Mouse (Mus musculus) intestine, embryonic 14.5 days (tissue): Measurements from ENCODE around the gene Ndufaf8. TPM values are rescaled to one million over a fixed set of nuclear protein-coding genes. Genes with fewer than 3 reads are reported as not detected.

ENCODE experiments used
- ATAC-seq: fragments of 200-750 bp; cut with Nextera tagmentation; replicated peaks from 2 replicates; pipeline ENCODE4 v1.8.0; 2017; ENCODE audit warnings: low read depth, moderate number of reproducible peaks, moderate TSS enrichment, moderate library complexity; ENCODE audit not compliant: low FRiP score, low TSS enrichment
- DNase-seq: peaks from one replicate; pipeline ENCODE4 v3.0.0-alpha.2; 2018; ENCODE audit warnings: low spot score
- H3K27ac ChIP-seq: fragments of 300-500 bp; sonication (generic); 2 replicates; pipeline ENCODE4 v1.5.1; 2014; ENCODE audit warnings: low read depth, mild to moderate bottlenecking, control low read depth
- H3K27me3 ChIP-seq: fragments of 300-500 bp; sonication (generic); replicated peaks from 2 replicates; pipeline ENCODE4 v1.6.1; 2014; ENCODE audit warnings: low read length, control low read depth; ENCODE audit not compliant: control insufficient read depth, insufficient read depth
- H3K36me3 ChIP-seq: fragments of 300-500 bp; sonication (generic); 2 replicates; pipeline ENCODE4 v1.6.1; 2014; ENCODE audit warnings: low read length, control low read depth; ENCODE audit not compliant: control insufficient read depth, insufficient read depth
- H3K4me1 ChIP-seq: fragments of 300-500 bp; sonication (generic); replicated peaks from 2 replicates; pipeline ENCODE4 v1.6.1; 2014; ENCODE audit warnings: low read length, control low read depth, mixed read lengths; ENCODE audit not compliant: control insufficient read depth, insufficient read depth
- H3K4me2 ChIP-seq: fragments of 300-500 bp; sonication (generic); 2 replicates; pipeline ENCODE4 v1.6.1; 2014; ENCODE audit warnings: low read length
- H3K4me3 ChIP-seq: fragments of 300-500 bp; sonication (generic); 2 replicates; pipeline ENCODE4 v1.5.1; 2014; ENCODE audit warnings: low read depth, low read length, control low read depth, mixed read lengths
- H3K9ac ChIP-seq: fragments of 300-500 bp; sonication (generic); 2 replicates; pipeline ENCODE4 v1.6.1; 2014; ENCODE audit warnings: mild to moderate bottlenecking, low read length
- H3K9me3 ChIP-seq: fragments of 300-500 bp; sonication (generic); 2 replicates; pipeline ENCODE4 v1.6.1; 2016; ENCODE audit warnings: low read length, control low read depth; ENCODE audit not compliant: control insufficient read depth
- WGBS: fragments of 180-500 bp; shearing (Covaris S2); extraction: QIAGEN DNeasy Blood & Tissue Kit; methylation state at CpG from one replicate; pipeline ENCODE4 v1.1.7; 2014; 5-methylcytosine and 5-hydroxymethylcytosine counted together
- polyA plus RNA-seq: library from polyadenylated mRNA; unstranded; fragments of >200 nt; fragmentation: Nextera tagmentation; extraction: Ambion mirVana; gene quantifications from 2 replicates; pipeline ENCODE4 v1.2.1, GENCODE M21; 2014

The Ndufaf8 gene
- polyA plus RNA-seq, 1 experiment from 2014 or later: 106 TPM

DNA sequence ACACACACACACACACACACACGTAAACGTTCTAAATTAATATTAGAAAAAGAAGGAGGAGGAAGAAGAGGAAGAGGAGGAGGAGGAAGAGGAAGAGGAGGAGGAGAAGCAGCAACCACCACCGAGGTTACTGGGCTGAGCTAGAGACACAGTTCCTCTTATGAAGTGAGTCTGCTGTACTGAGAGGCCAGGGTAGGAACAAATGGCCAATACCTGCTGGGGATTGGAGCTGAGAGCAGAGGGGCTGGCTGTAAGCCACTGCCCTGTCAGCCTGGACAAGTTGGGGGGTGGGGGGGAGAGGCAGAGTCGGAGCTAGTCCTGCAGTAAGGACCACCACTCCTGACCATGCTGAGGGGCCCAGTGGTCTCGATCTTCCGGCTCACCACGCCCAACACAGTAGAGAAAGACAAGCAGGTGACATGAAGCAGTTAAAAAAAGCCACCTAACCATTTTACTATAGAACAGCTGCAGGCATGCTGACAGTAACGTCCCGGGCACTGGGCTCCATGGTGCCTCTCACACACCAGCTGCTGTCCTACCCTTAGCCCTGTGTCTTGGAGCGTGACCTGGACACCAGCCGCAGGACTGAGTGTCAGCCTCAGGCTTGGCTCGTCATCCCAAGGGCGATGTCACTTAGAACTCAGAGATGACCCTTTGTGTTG lies 34.6 kb upstream of the Ndufaf8 start:
- ATAC-seq: no peak
- Histone ChIP-seq H3K4me3 (no peak overlapping the region), H3K27ac (no peak overlapping the region), H3K9ac (no peak overlapping the region), H3K9me3 (no peaks in the 10 kb centered on the region), H3K4me1 (0 out of 2 replicates have a peak, but pooled peaks cover 4% of the 10 kb centered on the region), H3K4me2 (no peak overlapping the region), H3K36me3 (peaks cover 50% of the 10 kb centered on the region), H3K27me3 (no peaks in the 10 kb centered on the region)
- no peak for DNase-seq
- 90% methylated on average over 13 of the region's 13 CpGs for WGBS

DNA sequence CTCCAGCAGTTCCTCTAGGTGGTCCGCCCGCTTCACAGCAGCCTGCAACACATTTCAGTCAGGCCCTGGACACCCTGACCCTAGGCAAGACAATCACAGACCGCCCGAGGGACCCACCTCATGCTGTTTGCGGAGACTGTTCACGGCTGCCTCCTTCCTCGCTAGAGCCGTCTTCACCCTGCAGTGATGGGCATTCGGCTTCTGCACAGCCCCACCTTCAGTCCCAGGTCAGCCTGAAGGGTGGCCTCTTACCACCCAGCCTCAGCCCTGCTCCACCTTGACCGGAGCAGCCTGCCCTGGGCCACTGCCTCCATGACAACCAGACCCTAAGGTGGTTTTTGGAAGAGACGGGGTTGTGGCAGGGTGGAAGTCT lies 34.1 kb upstream of the Ndufaf8 start:
- Histone ChIP-seq H3K27me3 (no peaks in the 10 kb centered on the region), H3K27ac (no peak overlapping the region), H3K9me3 (no peaks in the 10 kb centered on the region), H3K4me1 (peaks cover 7% of the 10 kb centered on the region; the same call in 1 of the 2 replicates), H3K9ac (no peak overlapping the region), H3K4me3 (no peak overlapping the region), H3K36me3 (peaks cover 52% of the 10 kb centered on the region), H3K4me2 (no peak overlapping the region)
- no peak for DNase-seq
- 92% methylated on average over 11 of the region's 11 CpGs for WGBS
- ATAC-seq: no peak

DNA sequence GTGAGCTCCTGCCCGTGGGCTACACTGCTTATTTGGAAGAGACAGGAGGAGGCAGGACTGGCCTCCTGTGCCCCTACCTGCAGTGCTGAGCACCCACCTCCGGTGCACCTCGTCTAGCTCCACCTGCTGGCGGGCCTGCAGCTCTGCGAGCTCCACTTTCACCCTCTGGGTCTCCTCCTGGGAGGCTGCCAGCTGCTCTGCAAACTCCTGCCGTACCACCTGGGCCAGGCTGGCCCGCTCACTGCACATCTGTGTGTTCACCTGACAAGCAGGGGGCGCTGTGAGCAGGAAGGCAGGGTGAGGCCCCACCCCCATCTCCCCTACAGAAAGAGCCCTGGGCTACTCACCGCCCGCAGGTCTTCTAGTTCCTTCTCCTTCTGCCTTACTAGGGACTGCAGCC lies 33.4 kb upstream of the Ndufaf8 start:
- Histone ChIP-seq H3K36me3 (peaks cover 58% of the 10 kb centered on the region), H3K4me1 (peaks cover 8% of the 10 kb centered on the region; the same call in 1 of the 2 replicates), H3K4me3 (no peak overlapping the region), H3K27me3 (no peaks in the 10 kb centered on the region), H3K9me3 (no peaks in the 10 kb centered on the region), H3K27ac (no peak overlapping the region), H3K9ac (no peak overlapping the region), H3K4me2 (no peak overlapping the region)
- DNase-seq (peak; percentile 77), ATAC-seq (no peak)
- 27% methylated on average over 10 of the region's 10 CpGs for WGBS

DNA sequence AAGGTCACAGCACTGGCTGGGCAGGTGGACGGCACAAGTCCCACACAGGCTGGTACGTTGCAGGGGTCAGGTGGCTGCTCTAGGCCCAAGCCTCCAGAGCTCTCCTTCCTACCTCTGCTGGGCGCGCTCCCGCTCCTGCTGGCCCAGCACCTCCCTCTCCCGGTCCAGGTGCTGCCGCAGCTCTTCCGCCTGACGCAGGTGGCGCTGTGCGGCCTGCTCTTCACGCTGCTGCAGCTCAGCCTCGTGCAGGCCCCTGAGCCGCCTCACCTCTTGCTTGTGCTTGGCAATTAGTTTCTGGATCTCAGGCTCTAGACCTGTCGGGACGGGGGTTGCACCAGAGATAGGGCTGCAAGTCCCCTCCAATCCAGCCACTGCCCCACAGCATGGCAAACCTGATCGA lies 30.9 kb upstream of the Ndufaf8 start:
- DNase-seq: no peak
- no peak overlapping the region for H3K4me3 ChIP-seq
- no peak overlapping the region for H3K4me2 ChIP-seq
- H3K9ac ChIP-seq: no peak overlapping the region
- ATAC-seq: no peak
- H3K4me1 ChIP-seq: peaks cover 4% of the 10 kb centered on the region; the same call in 1 of the 2 replicates
- H3K9me3 ChIP-seq: no peaks in the 10 kb centered on the region
- no peaks in the 10 kb centered on the region for H3K27me3 ChIP-seq
- H3K36me3 ChIP-seq: peaks cover 81% of the 10 kb centered on the region
- 65% methylated on average over 17 of the region's 17 CpGs for WGBS
- no peak overlapping the region for H3K27ac ChIP-seq

DNA sequence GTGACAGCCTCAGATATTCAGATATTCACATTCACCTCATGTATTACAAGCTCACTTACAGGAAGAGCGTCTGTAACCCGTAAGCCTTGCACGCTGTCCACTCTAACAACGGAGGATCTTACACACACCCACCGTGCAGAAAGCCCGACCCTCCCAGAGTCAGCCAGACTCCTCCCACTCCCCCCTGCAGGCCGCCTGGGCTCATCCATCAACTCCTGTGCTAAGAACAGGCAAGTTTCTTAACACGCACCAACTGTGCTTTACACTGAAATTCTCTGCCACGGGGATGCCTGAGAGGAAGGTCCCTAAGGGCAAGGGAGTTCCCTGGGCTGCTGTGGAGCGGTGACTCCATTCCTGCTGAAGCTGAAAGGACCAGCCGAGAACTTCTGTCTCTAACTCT lies 29.5 kb upstream of the Ndufaf8 start:
- Histone ChIP-seq H3K4me3 (no peak overlapping the region), H3K36me3 (peaks cover 81% of the 10 kb centered on the region), H3K27me3 (no peaks in the 10 kb centered on the region), H3K9ac (no peak overlapping the region), H3K9me3 (no peaks in the 10 kb centered on the region), H3K27ac (no peak overlapping the region), H3K4me1 (peaks cover 4% of the 10 kb centered on the region; the same call in 1 of the 2 replicates), H3K4me2 (no peak overlapping the region)
- 24% methylated on average over 11 of the region's 11 CpGs for WGBS
- ATAC-seq (no peak), DNase-seq (no peak)

DNA sequence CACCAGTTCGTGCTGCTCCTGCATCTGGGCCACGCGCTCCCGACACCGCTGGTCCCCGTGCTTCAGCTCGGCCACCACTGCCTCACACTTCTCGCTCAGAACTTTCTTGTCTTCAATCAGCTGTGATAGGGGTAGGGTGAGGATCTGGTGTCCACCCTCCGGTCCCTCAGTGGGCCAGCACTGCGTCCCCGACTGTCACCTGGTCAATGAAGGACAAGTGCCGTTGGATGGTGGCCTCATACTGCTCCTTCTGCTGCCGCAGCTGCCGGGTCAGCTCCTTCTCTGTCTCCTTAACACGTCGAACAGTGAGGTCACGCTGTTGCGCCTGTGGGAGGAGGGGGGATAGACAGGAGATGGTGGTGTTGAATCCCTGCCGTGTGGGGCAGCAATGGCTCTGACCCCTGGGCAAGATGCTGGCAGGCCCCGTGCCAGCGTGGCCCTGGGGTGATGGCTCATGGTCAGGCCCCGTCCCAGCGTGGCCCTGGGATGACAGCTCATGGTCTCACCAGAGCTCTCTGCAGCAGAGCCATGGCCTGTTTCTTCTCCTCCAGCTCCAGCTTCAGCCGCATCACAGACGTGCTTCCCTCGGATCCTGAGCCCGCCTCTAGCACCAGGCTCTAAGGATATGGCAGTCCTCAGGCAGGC lies 28.3 kb upstream of the Ndufaf8 start:
- Histone ChIP-seq H3K27me3 (no peaks in the 10 kb centered on the region), H3K9ac (no peak overlapping the region), H3K4me2 (no peak overlapping the region), H3K9me3 (no peaks in the 10 kb centered on the region), H3K27ac (no peak overlapping the region), H3K36me3 (peaks cover 82% of the 10 kb centered on the region), H3K4me1 (peaks cover 4% of the 10 kb centered on the region; the same call in 1 of the 2 replicates), H3K4me3 (no peak overlapping the region)
- no peak for ATAC-seq
- no peak for DNase-seq
- 90% methylated on average over 27 of the region's 27 CpGs for WGBS

DNA sequence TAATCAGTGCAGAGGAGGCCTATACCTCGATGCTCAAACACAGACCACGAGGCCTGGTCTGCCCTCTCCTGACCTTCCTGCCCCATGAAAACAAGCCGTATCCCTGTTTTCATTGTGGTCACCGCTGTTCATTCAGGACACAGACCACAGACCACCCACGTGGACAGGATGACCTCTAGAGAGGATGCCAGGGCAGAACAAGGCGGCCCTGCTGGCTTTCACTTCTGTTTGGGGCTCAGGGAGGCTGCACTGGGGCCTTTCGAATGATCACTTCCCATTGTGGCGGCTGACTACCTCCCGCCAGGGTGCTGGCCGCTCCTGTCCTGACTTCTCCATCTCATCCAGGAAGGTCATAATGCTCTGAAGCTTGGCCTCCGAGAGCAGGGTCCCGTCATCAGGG lies 27.7 kb upstream of the Ndufaf8 start:
- Histone ChIP-seq H3K4me3 (no peak overlapping the region), H3K9me3 (no peaks in the 10 kb centered on the region), H3K27ac (no peak overlapping the region), H3K36me3 (peaks cover 82% of the 10 kb centered on the region), H3K9ac (no peak overlapping the region), H3K27me3 (no peaks in the 10 kb centered on the region), H3K4me1 (peaks cover 4% of the 10 kb centered on the region; the same call in 1 of the 2 replicates), H3K4me2 (no peak overlapping the region)
- WGBS: 54% methylated on average over 12 of the region's 12 CpGs
- no peak for DNase-seq
- ATAC-seq: no peak

DNA sequence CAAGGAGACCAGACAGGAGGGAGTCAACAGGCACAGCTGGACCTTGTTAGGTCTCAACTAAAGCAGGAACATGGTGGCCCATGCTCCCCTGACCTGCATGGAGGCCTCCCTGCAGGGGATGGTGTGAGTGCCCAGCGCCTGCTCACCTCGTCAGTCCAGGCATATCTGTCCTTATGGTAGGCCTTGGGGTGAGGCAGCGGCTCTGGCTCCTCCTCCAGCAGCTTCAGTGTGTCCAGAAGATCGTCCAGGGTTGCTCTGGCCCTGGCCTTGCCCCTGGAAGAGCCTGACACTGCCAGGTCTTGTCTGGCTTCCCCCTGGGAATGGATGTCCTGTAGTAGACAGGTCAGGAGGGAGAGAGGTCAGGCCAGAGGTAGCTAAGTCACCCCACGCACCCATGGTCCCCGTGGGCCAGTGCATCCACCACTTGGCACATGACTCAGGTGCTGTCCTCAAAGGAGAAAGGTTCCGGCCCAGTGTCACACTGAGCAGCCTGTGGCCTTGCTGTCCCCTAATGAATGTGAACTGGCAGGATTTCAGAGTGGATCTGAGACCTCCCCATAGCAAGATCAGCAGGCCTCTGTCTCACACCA lies 26.9 kb upstream of the Ndufaf8 start:
- WGBS: 85% methylated on average over 7 of the region's 7 CpGs
- no peaks in the 10 kb centered on the region for H3K9me3 ChIP-seq
- no peak overlapping the region for H3K4me3 ChIP-seq
- peaks cover 4% of the 10 kb centered on the region; the same call in 1 of the 2 replicates for H3K4me1 ChIP-seq
- no peak for ATAC-seq
- no peak overlapping the region for H3K27ac ChIP-seq
- peaks cover 82% of the 10 kb centered on the region for H3K36me3 ChIP-seq
- H3K4me2 ChIP-seq: no peak overlapping the region
- no peaks in the 10 kb centered on the region for H3K27me3 ChIP-seq
- H3K9ac ChIP-seq: no peak overlapping the region
- DNase-seq: no peak
